21 mouse cellular contexts compared by ENCODE assay signal in genomic region chr5:15005584-15005983, GRCm38 (mm10). TPM values are rescaled to one million over a fixed set of nuclear protein-coding genes. Genes with fewer than 3 reads are reported as not detected.
DNase-seq lines count a peak whose midpoint lies in the region; ATAC-seq and TF ChIP-seq lines count a peak whose summit lies in the region.
"Not testable (repeated sequence)": the region's sequence is repeated elsewhere in the genome, so short reads cannot be mapped to it uniquely, and the experiment has no call there.
"Had no signal": no experiment of that assay in that cellular context is flagged by ENCODE, and none has a peak within 500 bp of the region (broad histone marks: within the 10 kb centered on the region; RNA-seq: fewer than 3 reads in every experiment).

No protein-coding gene starts in this region.

- H3K4me2 ChIP-seq in embryonic facial prominence, embryonic 14.5 days (ENCODE audit: low read depth, low read length); heart, embryonic 12.5 days; hindbrain, embryonic 15.5 days; kidney, embryonic 15.5 days; limb, embryonic 15.5 days; lung, postnatal 0 days (replicated peaks; ENCODE audit: low read depth, low read length); midbrain, postnatal 0 days (ENCODE audit: low read depth, low read length, poor library complexity, severe bottlenecking); stomach, embryonic 15.5 days: not testable (repeated sequence)

- not testable (repeated sequence) for H3K36me3 ChIP-seq in embryonic facial prominence, embryonic 14.5 days (ENCODE audit: control insufficient read depth, insufficient read depth, low read length); heart, embryonic 12.5 days; hindbrain, embryonic 15.5 days; kidney, embryonic 15.5 days; limb, embryonic 15.5 days; lung, postnatal 0 days (ENCODE audit: insufficient read depth, low read length); midbrain, postnatal 0 days (ENCODE audit: insufficient read depth, low read length); stomach, embryonic 15.5 days

- TF ChIP-seq CTCF in lung, postnatal 0 days (IDR thresholded peaks at IDR 0.05); midbrain, postnatal 0 days (IDR thresholded peaks at IDR 0.05): not testable (repeated sequence)

- TF ChIP-seq EP300 in lung, postnatal 0 days (IDR thresholded peaks at IDR 0.05), result not testable (repeated sequence)

- not testable (repeated sequence) for H3K4me3 ChIP-seq in embryonic facial prominence, embryonic 14.5 days (ENCODE audit: low read depth, low read length); heart, embryonic 12.5 days; hindbrain, embryonic 15.5 days; kidney, embryonic 15.5 days (replicated peaks); limb, embryonic 15.5 days; lung, postnatal 0 days (ENCODE audit: low read depth, low read length); midbrain, postnatal 0 days (ENCODE audit: low read depth, low read length); stomach, embryonic 15.5 days (replicated peaks)

- H3K27ac ChIP-seq in embryonic facial prominence, embryonic 14.5 days (replicated peaks; ENCODE audit: low read depth, low read length); heart, embryonic 12.5 days (ENCODE audit: poor library complexity, severe bottlenecking); hindbrain, embryonic 15.5 days (replicated peaks); kidney, embryonic 15.5 days; limb, embryonic 15.5 days; lung, postnatal 0 days (ENCODE audit: low read length); midbrain, postnatal 0 days (ENCODE audit: low read depth, low read length); stomach, embryonic 15.5 days: not testable (repeated sequence)

- DNase-seq in embryonic facial prominence, embryonic 14.5 days (ENCODE audit: low spot score); lung, postnatal 0 days (ENCODE audit: low spot score); midbrain, postnatal 0 days (ENCODE audit: low spot score): not testable (repeated sequence)

- H3K4me1 ChIP-seq in embryonic facial prominence, embryonic 14.5 days (ENCODE audit: control insufficient read depth, insufficient read depth, low read length); heart, embryonic 12.5 days (replicated peaks); hindbrain, embryonic 15.5 days (replicated peaks); kidney, embryonic 15.5 days; limb, embryonic 15.5 days; lung, postnatal 0 days (ENCODE audit: insufficient read depth, low read depth, low read length); midbrain, postnatal 0 days (ENCODE audit: insufficient read depth, low read length); stomach, embryonic 15.5 days: not testable (repeated sequence)

- H3K9me3 ChIP-seq in embryonic facial prominence, embryonic 14.5 days (ENCODE audit: control insufficient read depth, low read length), result peaks cover 14% of the 10 kb centered on the region; the same call in 1 of the 2 replicates
- H3K9me3 ChIP-seq in heart, embryonic 12.5 days (replicated peaks), result peaks cover 13% of the 10 kb centered on the region
- H3K9me3 ChIP-seq in hindbrain, embryonic 15.5 days, result peaks cover 28% of the 10 kb centered on the region
- H3K9me3 ChIP-seq in kidney, embryonic 15.5 days (replicated peaks), result peaks cover 21% of the 10 kb centered on the region; the same call in 1 of the 2 replicates
- not testable (repeated sequence) for H3K9me3 ChIP-seq in limb, embryonic 15.5 days; lung, postnatal 0 days (ENCODE audit: low read length); stomach, embryonic 15.5 days
- H3K9me3 ChIP-seq in midbrain, postnatal 0 days (ENCODE audit: low read length), result peaks cover 10% of the 10 kb centered on the region

- WGBS in embryonic facial prominence, embryonic 14.5 days, result 76% methylated on average over 2 of the region's 4 CpGs
- WGBS in heart, embryonic 12.5 days, result 46% methylated on average over 3 of the region's 4 CpGs
- 64% methylated on average over 3 of the region's 4 CpGs for WGBS in hindbrain, embryonic 15.5 days
- WGBS in kidney, embryonic 15.5 days, result 68% methylated on average over 3 of the region's 4 CpGs
- 70% methylated on average over 4 of the region's 4 CpGs for WGBS in limb, embryonic 15.5 days
- 50% methylated on average over 2 of the region's 4 CpGs for WGBS in lung, postnatal 0 days
- 71% methylated on average over 2 of the region's 4 CpGs for WGBS in midbrain, postnatal 0 days
- 59% methylated on average over 3 of the region's 4 CpGs for WGBS in stomach, embryonic 15.5 days

- H3K9ac ChIP-seq in embryonic facial prominence, embryonic 14.5 days (ENCODE audit: low read depth, low read length); heart, embryonic 12.5 days; hindbrain, embryonic 15.5 days; kidney, embryonic 15.5 days; limb, embryonic 15.5 days; lung, postnatal 0 days (replicated peaks; ENCODE audit: low read depth); midbrain, postnatal 0 days (replicated peaks; ENCODE audit: low read length, poor library complexity, severe bottlenecking); stomach, embryonic 15.5 days: not testable (repeated sequence)

- not testable (repeated sequence) for H3K27me3 ChIP-seq in embryonic facial prominence, embryonic 14.5 days (replicated peaks; ENCODE audit: control insufficient read depth, insufficient read depth, low read length); heart, embryonic 12.5 days (replicated peaks); hindbrain, embryonic 15.5 days; kidney, embryonic 15.5 days; limb, embryonic 15.5 days; lung, postnatal 0 days (replicated peaks; ENCODE audit: insufficient read depth, low read length); midbrain, postnatal 0 days (ENCODE audit: insufficient read depth, low read length); stomach, embryonic 15.5 days (replicated peaks)

- peak; percentile 27; the same call in 1 of the 2 replicates for ATAC-seq in embryonic facial prominence, embryonic 14.5 days (ENCODE audit: low read depth)
- peak; percentile 61 for ATAC-seq in heart, embryonic 12.5 days (ENCODE audit: insufficient number of reproducible peaks, low FRiP score)
- ATAC-seq in hindbrain, embryonic 15.5 days (ENCODE audit: low FRiP score, low read depth), result peak; percentile 29; the same call in 1 of the 2 replicates
- ATAC-seq in kidney, embryonic 15.5 days (replicated peaks; ENCODE audit: low FRiP score), result peak; percentile 61; the same call in 1 of the 2 replicates
- 0 out of 2 replicates have a peak, but pooled peaks have one; percentile 26 for ATAC-seq in limb, embryonic 15.5 days (ENCODE audit: insufficient number of reproducible peaks, low FRiP score, low TSS enrichment, low read depth)
- ATAC-seq in lung, postnatal 0 days, result 0 out of 2 replicates have a peak, but pooled peaks have one; percentile 18
- ATAC-seq in midbrain, postnatal 0 days (ENCODE audit: low FRiP score), result peak; percentile 48
- peak; percentile 61; the same call in 1 of the 2 replicates for ATAC-seq in stomach, embryonic 15.5 days (ENCODE audit: insufficient read depth, low FRiP score, low read depth)

RNA-seq across cellular contexts. Expression of gene Gm10354, which starts 26.8 kb away (rescaled TPM):
- polyA plus RNA-seq in embryonic facial prominence, embryonic 14.5 days (2014; fragmentation: Nextera tagmentation; extraction: Ambion mirVana), result not detected in 2 replicates
- 0.14 TPM in 1 of 2 replicates, not detected in the other for polyA plus RNA-seq in heart, embryonic 12.5 days (2016; fragmentation: Nextera tagmentation; extraction: Ambion mirVana)
- polyA plus RNA-seq in hindbrain, embryonic 15.5 days (2015; fragmentation: Nextera tagmentation; extraction: Ambion mirVana), result not detected in 2 replicates
- not detected in 2 replicates for polyA plus RNA-seq in kidney, embryonic 15.5 days (2015; fragmentation: Nextera tagmentation; extraction: Ambion mirVana)
- polyA plus RNA-seq in limb, embryonic 15.5 days (2015; fragmentation: Nextera tagmentation; extraction: Ambion mirVana), result not detected in 2 replicates
- not detected in 2 replicates for polyA plus RNA-seq in lung, postnatal 0 days (2015; fragmentation: Nextera tagmentation; extraction: Ambion mirVana)
- not detected in 2 replicates for total RNA-seq in midbrain, postnatal 0 days (2014; rRNA removed)
- polyA plus RNA-seq in midbrain, postnatal 0 days (2015; fragmentation: Nextera tagmentation; extraction: Ambion mirVana), result not detected in 2 replicates
- not detected in 2 replicates for polyA plus RNA-seq in stomach, embryonic 15.5 days (2015; fragmentation: Nextera tagmentation; extraction: Ambion mirVana)
- total RNA-seq: adrenal gland, adult 8-10 months; common myeloid progenitor, adult 5-6 weeks; ES-E14; forebrain, postnatal 0 days; gastrocnemius, postnatal 36 days; heart, adult 8-10 months; heart, postnatal 14 days; layer of hippocampus, postnatal 14 days had no signal
- polyA plus RNA-seq: CD4-positive, CD25-positive, alpha-beta regulatory T cell, adult 4 months; embryonic facial prominence, embryonic 10.5 days; erythroblast, embryonic 14.5 days; forebrain, postnatal 0 days; lung, embryonic 15.5 days; Patski had no signal

RNA-seq across cellular contexts. Expression of gene Gm17019, which starts 27.2 kb away (rescaled TPM):
- not detected in 2 replicates for polyA plus RNA-seq in embryonic facial prominence, embryonic 14.5 days (2014; fragmentation: Nextera tagmentation; extraction: Ambion mirVana)
- polyA plus RNA-seq in heart, embryonic 12.5 days (2016; fragmentation: Nextera tagmentation; extraction: Ambion mirVana), result not detected in 2 replicates
- not detected in 2 replicates for polyA plus RNA-seq in hindbrain, embryonic 15.5 days (2015; fragmentation: Nextera tagmentation; extraction: Ambion mirVana)
- not detected in 2 replicates for polyA plus RNA-seq in kidney, embryonic 15.5 days (2015; fragmentation: Nextera tagmentation; extraction: Ambion mirVana)
- polyA plus RNA-seq in limb, embryonic 15.5 days (2015; fragmentation: Nextera tagmentation; extraction: Ambion mirVana), result not detected in 2 replicates
- polyA plus RNA-seq in lung, postnatal 0 days (2015; fragmentation: Nextera tagmentation; extraction: Ambion mirVana), result not detected in 2 replicates
- not detected in 2 replicates for total RNA-seq in midbrain, postnatal 0 days (2014; rRNA removed)
- polyA plus RNA-seq in midbrain, postnatal 0 days (2015; fragmentation: Nextera tagmentation; extraction: Ambion mirVana), result not detected in 2 replicates
- polyA plus RNA-seq in stomach, embryonic 15.5 days (2015; fragmentation: Nextera tagmentation; extraction: Ambion mirVana), result not detected in 2 replicates
- total RNA-seq: adrenal gland, adult 8-10 months; common myeloid progenitor, adult 5-6 weeks; ES-E14; forebrain, postnatal 0 days; gastrocnemius, postnatal 36 days; heart, adult 8-10 months; heart, postnatal 14 days; layer of hippocampus, postnatal 14 days had no signal
- polyA plus RNA-seq: CD4-positive, CD25-positive, alpha-beta regulatory T cell, adult 4 months; embryonic facial prominence, embryonic 10.5 days; erythroblast, embryonic 14.5 days; forebrain, postnatal 0 days; lung, embryonic 15.5 days; Patski had no signal
